Mouse (Mus musculus) heart, embryonic 13.5 days (tissue): ENCODE measurements around the gene Eya2. TPM values are rescaled to one million over a fixed set of nuclear protein-coding genes. Genes with fewer than 3 reads are reported as not detected.

Experiments used
- ATAC-seq: fragments of 200-750 bp; cut with Nextera tagmentation; 2 replicates; pipeline ENCODE4 v1.8.0; 2017; ENCODE audit warnings: moderate TSS enrichment; ENCODE audit not compliant: insufficient number of reproducible peaks, low FRiP score, low TSS enrichment; ENCODE audit errors: extremely low read depth
- H3K27ac ChIP-seq: fragments of 300-500 bp; sonication (generic); replicated peaks from 2 replicates; pipeline ENCODE4 v1.5.1; 2015; ENCODE audit warnings: moderate library complexity, mild to moderate bottlenecking, inconsistent platforms
- H3K27me3 ChIP-seq: fragments of 300-500 bp; sonication (generic); replicated peaks from 2 replicates; pipeline ENCODE4 v1.6.1; 2015; ENCODE audit warnings: mild to moderate bottlenecking, inconsistent platforms
- H3K36me3 ChIP-seq: fragments of 300-500 bp; sonication (generic); 2 replicates; pipeline ENCODE4 v1.6.1; 2015; ENCODE audit warnings: mild to moderate bottlenecking, inconsistent platforms
- H3K4me1 ChIP-seq: fragments of 300-500 bp; sonication (generic); 2 replicates; pipeline ENCODE4 v1.6.1; 2015; ENCODE audit warnings: inconsistent platforms
- H3K4me2 ChIP-seq: fragments of 300-500 bp; sonication (generic); 2 replicates; pipeline ENCODE4 v1.6.1; 2015; ENCODE audit warnings: inconsistent platforms, mild to moderate bottlenecking, moderate library complexity
- H3K4me3 ChIP-seq: fragments of 300-500 bp; sonication (generic); 2 replicates; pipeline ENCODE4 v1.5.1; 2015; ENCODE audit warnings: moderate library complexity, mild to moderate bottlenecking, inconsistent platforms
- H3K9ac ChIP-seq: fragments of 300-500 bp; sonication (generic); 2 replicates; pipeline ENCODE4 v1.6.1; 2015; ENCODE audit warnings: inconsistent platforms, mild to moderate bottlenecking, moderate library complexity
- H3K9me3 ChIP-seq: fragments of 300-500 bp; sonication (generic); 2 replicates; pipeline ENCODE4 v1.6.1; 2016; ENCODE audit warnings: inconsistent platforms
- WGBS: fragments of 180-500 bp; shearing (Covaris S2); methylation state at CpG from one replicate; pipeline ENCODE4 v1.1.7; 2015; ENCODE audit warnings: mixed read lengths; 5-methylcytosine and 5-hydroxymethylcytosine counted together
- polyA plus RNA-seq: library from polyadenylated mRNA; unstranded; fragments of >200 nt; fragmentation: Nextera tagmentation; extraction: Ambion mirVana; gene quantifications from 2 replicates; pipeline ENCODE4 v1.2.1, GENCODE M21; 2015

Gene Eya2
- polyA plus RNA-seq, 1 experiment from 2014 or later, result 0.19 TPM

DNA sequence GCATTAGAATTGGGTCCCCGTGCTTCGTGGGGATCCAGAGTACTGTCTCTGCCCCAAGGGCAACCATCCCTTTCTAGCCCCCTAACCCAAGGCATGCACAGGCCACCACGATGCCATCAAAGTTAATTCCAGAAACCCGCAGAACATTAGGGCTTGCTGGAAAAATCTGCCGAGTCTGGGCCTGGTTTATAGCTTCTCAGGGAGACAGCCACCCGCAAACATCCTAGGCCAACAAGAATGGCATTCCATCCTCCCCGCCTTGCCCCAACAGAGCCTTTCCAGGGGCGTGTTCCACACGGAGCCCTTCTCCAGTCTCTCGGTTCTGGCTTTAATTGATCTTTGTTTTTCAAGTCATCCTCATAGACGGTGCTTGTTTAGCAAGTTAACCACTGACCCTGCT lies 153.6 kb downstream of the Eya2 start:
- no peaks in the 10 kb centered on the region for H3K36me3 ChIP-seq
- H3K27ac ChIP-seq, result no peak overlapping the region
- H3K4me2 ChIP-seq, result no peak overlapping the region
- no peaks in the 10 kb centered on the region for H3K4me1 ChIP-seq
- no peak for ATAC-seq
- H3K9me3 ChIP-seq, result no peaks in the 10 kb centered on the region
- 14% methylated on average over 11 of the region's 11 CpGs for WGBS
- no peak overlapping the region for H3K4me3 ChIP-seq
- H3K27me3 ChIP-seq, result peaks cover 24% of the 10 kb centered on the region
- H3K9ac ChIP-seq, result no peak overlapping the region

DNA sequence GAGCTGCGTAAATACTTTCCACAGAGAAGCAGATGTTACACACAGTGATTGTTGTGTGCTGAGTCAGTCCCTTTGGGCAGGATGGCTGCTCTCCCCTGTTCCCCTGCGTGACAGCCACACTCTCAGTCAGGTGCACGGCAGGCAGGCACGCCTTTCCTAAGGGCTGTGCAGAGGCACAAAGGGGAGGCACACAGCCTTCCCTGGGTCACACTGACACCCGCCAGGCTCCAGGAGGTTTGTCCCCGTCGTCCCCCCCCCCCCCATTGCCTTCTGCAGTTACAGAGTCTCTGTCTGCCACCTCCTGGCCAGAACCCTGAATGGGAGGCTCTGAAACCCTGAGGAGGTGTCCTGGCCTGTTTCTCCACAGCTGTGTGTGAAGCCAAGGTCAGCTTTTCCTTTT lies 156.2 kb downstream of the Eya2 start:
- no peak for ATAC-seq
- Histone ChIP-seq H3K4me1 (no peaks in the 10 kb centered on the region), H3K27me3 (peaks cover 22% of the 10 kb centered on the region), H3K36me3 (no peaks in the 10 kb centered on the region), H3K9me3 (no peaks in the 10 kb centered on the region), H3K9ac (0 out of 2 replicates have a peak overlapping the region, but pooled peaks have one; percentile 21), H3K4me3 (no peak overlapping the region), H3K4me2 (no peak overlapping the region), H3K27ac (no peak overlapping the region)
- WGBS, result 29% methylated on average over 7 of the region's 7 CpGs

GRCm38 (mm10) chr2:165752704-165753103 lies 157.9 kb downstream of the Eya2 start:
- Histone ChIP-seq H3K36me3 (no peaks in the 10 kb centered on the region), H3K27ac (no peak overlapping the region), H3K4me2 (no peak overlapping the region), H3K27me3 (peaks cover 20% of the 10 kb centered on the region), H3K9me3 (no peaks in the 10 kb centered on the region), H3K9ac (no peak overlapping the region), H3K4me3 (no peak overlapping the region), H3K4me1 (no peaks in the 10 kb centered on the region)
- 67% methylated on average over 4 of the region's 4 CpGs for WGBS
- no peak for ATAC-seq

DNA sequence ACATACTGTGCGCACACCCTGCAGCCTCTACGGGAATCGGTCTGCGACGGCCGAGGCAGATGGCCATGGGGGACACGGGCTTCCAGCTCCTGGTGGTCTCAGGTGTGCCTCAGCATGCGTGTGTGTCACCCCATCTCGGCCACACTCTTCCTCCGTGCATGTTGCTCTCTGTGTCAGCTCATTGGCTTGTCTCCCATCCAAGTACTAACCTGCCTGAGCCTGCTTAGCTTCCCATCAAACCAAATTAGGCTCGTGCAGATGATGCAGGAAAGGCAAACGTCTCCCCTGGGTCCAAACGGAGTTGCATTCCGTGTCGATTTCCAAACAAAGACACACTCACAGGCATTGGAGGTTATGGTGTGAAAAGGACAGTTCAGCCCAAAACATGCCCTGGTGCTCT lies 163.0 kb downstream of the Eya2 start:
- Histone ChIP-seq H3K36me3 (no peaks in the 10 kb centered on the region), H3K9ac (no peak overlapping the region), H3K9me3 (no peaks in the 10 kb centered on the region), H3K27ac (no peak overlapping the region), H3K27me3 (no peaks in the 10 kb centered on the region), H3K4me1 (no peaks in the 10 kb centered on the region), H3K4me3 (no peak overlapping the region), H3K4me2 (no peak overlapping the region)
- no peak for ATAC-seq
- 82% methylated on average over 15 of the region's 15 CpGs for WGBS

- Histone ChIP-seq H3K4me1 (no peaks in the 10 kb centered on the region), H3K4me3 (no peak overlapping the region), H3K9ac (no peak overlapping the region), H3K4me2 (no peak overlapping the region), H3K36me3 (no peaks in the 10 kb centered on the region), H3K9me3 (no peaks in the 10 kb centered on the region), H3K27me3 (no peaks in the 10 kb centered on the region), H3K27ac (no peak overlapping the region)
- 10% methylated on average over 5 of the region's 5 CpGs for WGBS
- no peak for ATAC-seq
Observed at GRCm38 (mm10) chr2:165758534-165758933, 163.7 kb downstream of the Eya2 start.

DNA sequence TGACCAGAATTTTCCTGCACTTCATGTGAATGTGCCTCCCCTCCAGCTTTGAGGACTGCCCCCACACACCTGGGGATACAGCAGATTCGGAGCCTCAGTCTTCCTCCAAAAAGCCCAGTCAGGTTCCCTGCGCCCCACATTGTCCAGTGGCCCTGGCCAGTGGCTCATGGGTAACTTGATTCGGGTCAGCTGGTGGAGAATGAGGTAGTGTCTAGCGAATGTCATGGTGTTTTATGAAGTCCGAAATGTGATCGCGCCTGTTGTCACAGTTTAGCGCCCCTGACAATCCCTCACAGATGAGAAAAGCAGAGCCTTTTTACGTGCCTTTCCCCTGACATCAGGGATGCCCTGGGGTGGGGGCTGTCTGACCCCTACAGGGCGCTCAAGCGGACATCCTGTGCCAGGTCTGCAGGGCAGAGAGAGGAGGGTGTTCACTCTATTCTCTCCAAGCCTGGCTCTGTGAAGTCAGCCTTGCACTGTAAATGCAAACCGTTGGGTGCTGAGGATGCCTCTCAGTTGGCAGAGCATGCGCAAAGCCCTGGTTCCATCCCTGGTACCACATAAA lies 164.7 kb downstream of the Eya2 start:
- Histone ChIP-seq H3K4me3 (no peak overlapping the region), H3K27me3 (no peaks in the 10 kb centered on the region), H3K36me3 (no peaks in the 10 kb centered on the region), H3K4me2 (no peak overlapping the region), H3K27ac (no peak overlapping the region), H3K9me3 (no peaks in the 10 kb centered on the region), H3K4me1 (no peaks in the 10 kb centered on the region), H3K9ac (no peak overlapping the region)
- WGBS, result 79% methylated on average over 13 of the region's 13 CpGs
- no peak for ATAC-seq

GRCm38 (mm10) chr2:165768805-165769358 lies 174.1 kb downstream of the Eya2 start:
- Histone ChIP-seq H3K36me3 (no peaks in the 10 kb centered on the region), H3K27ac (no peak overlapping the region), H3K4me3 (no peak overlapping the region), H3K9ac (no peak overlapping the region), H3K9me3 (no peaks in the 10 kb centered on the region), H3K4me2 (no peak overlapping the region), H3K4me1 (peaks cover 11% of the 10 kb centered on the region), H3K27me3 (no peaks in the 10 kb centered on the region)
- ATAC-seq, result no peak
- 38% methylated on average over 11 of the region's 11 CpGs for WGBS

- 53% methylated on average over 10 of the region's 10 CpGs for WGBS
- Histone ChIP-seq H3K36me3 (no peaks in the 10 kb centered on the region), H3K9me3 (peaks cover 5% of the 10 kb centered on the region; the same call in 1 of the 2 replicates), H3K4me2 (no peak overlapping the region), H3K27me3 (no peaks in the 10 kb centered on the region), H3K4me1 (peaks cover 11% of the 10 kb centered on the region), H3K27ac (no peak overlapping the region), H3K4me3 (no peak overlapping the region), H3K9ac (no peak overlapping the region)
- ATAC-seq, result no peak
Observed at GRCm38 (mm10) chr2:165769375-165769948, 174.6 kb downstream of the Eya2 start.

GRCm38 (mm10) chr2:165778927-165779326 lies 184.1 kb downstream of the Eya2 start:
- H3K36me3 ChIP-seq, result peaks cover 25% of the 10 kb centered on the region

GRCm38 (mm10) chr2:165782324-165782723 lies 187.5 kb downstream of the Eya2 start:
- H3K4me3 ChIP-seq, result no peak overlapping the region
- no peak for ATAC-seq
- no peaks in the 10 kb centered on the region for H3K27me3 ChIP-seq
- no peak overlapping the region for H3K27ac ChIP-seq
- H3K4me1 ChIP-seq, result peaks cover 8% of the 10 kb centered on the region; the same call in 1 of the 2 replicates
- 0 out of 2 replicates have a peak overlapping the region, but pooled peaks have one; percentile 37 for H3K9ac ChIP-seq
- peaks cover 56% of the 10 kb centered on the region for H3K36me3 ChIP-seq
- no peaks in the 10 kb centered on the region for H3K9me3 ChIP-seq
- 28% methylated on average over 5 of the region's 5 CpGs for WGBS
- H3K4me2 ChIP-seq, result no peak overlapping the region

More at GRCm38 (mm10) chr2:165778927-165779326, 184.1 kb downstream of the Eya2 start:
- ATAC-seq, result no peak
- Histone ChIP-seq H3K27me3 (no peaks in the 10 kb centered on the region), H3K4me1 (peaks cover 8% of the 10 kb centered on the region; the same call in 1 of the 2 replicates), H3K9ac (no peak overlapping the region), H3K4me2 (no peak overlapping the region), H3K27ac (no peak overlapping the region), H3K4me3 (no peak overlapping the region), H3K9me3 (peaks cover 5% of the 10 kb centered on the region; the same call in 1 of the 2 replicates)
- 25% methylated on average over 6 of the region's 6 CpGs for WGBS

DNA sequence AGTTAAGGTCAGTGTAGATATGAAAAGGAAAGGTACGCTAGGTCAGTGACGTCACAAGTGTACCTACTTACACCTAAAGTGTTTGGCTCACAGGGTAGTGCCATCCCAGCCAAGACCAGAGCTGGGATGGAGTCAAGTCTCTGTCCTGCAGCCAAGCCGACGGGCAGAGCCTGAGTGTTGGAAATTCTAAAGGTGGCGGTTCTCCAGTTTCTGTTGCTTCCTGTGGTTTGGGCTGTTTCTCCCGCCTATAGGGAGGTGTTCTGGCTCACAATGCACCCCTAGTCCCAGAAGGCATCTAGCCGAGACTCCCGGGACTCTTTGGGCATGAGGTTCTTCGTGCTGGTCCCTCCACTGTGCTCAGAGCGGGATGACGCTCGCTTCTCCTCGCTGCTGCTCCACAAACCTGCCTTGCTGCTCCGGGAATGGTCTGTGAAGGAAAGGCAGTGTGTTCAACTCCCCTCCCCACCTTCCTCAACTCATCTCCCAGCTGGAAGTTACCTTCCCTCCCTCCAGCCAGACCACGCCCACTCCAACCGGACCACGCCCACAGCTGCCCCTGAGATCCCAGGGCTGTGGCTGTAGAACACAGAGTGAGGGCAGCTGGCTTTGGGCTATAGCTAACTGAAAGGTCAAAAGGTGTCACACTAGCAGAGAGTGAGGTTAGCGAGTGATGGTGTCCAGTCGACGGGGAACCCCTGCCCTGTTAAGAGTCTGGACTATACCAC lies 190.6 kb downstream of the Eya2 start:
- ATAC-seq, result no peak
- H3K27ac ChIP-seq, result no peak overlapping the region
- H3K4me1 ChIP-seq, result peaks cover 15% of the 10 kb centered on the region
- no peak overlapping the region for H3K4me2 ChIP-seq
- H3K9ac ChIP-seq, result no peak overlapping the region
- WGBS, result 89% methylated on average over 20 of the region's 20 CpGs
- peaks cover 86% of the 10 kb centered on the region for H3K36me3 ChIP-seq
- no peak overlapping the region for H3K4me3 ChIP-seq
- no peaks in the 10 kb centered on the region for H3K9me3 ChIP-seq
- no peaks in the 10 kb centered on the region for H3K27me3 ChIP-seq
